Mouse (Mus musculus) heart, postnatal 0 days (tissue): ENCODE results near the gene Eif5.
"Not testable (repeated sequence)": the region's sequence is repeated elsewhere in the genome, so short reads cannot be mapped to it uniquely, and the experiment has no call there.

ENCODE experiments used
- CTCF ChIP-seq: IDR thresholded peaks from 2 replicates; pipeline ENCODE4 v1.5.1; 2016; ENCODE audit warnings: antibody characterized with exemption, control low read depth, low read depth
- EP300 ChIP-seq: IDR thresholded peaks from 2 replicates; pipeline ENCODE4 v1.6.1; 2016; ENCODE audit warnings: antibody characterized with exemption, low read depth

DNA sequence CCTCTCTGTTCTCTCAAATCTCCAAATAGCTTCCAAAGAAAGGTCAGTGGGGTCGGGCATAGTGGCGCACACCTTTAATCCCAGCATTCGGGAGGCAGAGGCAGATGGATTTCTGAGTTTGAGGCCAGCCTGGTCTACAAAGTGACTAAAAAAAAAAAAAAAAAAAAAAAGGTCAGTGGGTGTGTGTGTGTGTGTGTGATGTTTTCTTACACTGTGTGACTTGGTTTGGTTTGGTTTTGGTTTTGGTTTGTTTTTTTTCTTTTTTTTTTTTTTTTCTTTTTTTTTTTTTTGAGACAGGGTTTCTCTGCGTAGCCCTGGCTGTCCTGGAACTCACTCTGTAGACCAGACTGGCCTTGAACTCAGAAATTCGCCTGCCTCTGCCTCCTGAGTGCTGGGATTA is 18.1 kb downstream of the Eif5 start:
- not testable (repeated sequence) for TF ChIP-seq CTCF, EP300
